Mouse (Mus musculus) liver, embryonic 14.5 days (tissue): ENCODE results near the gene Gpr157. TPM values are rescaled to one million over a fixed set of nuclear protein-coding genes. Genes with fewer than 3 reads are reported as not detected.

Experiments used
- ATAC-seq: fragments of 200-750 bp; cut with Nextera tagmentation; 2 replicates; pipeline ENCODE4 v1.8.0; 2017; ENCODE audit warnings: moderate number of reproducible peaks, mild to moderate bottlenecking, moderate library complexity; ENCODE audit not compliant: insufficient read depth
- DNase-seq, 3 experiments: peaks; one replicate each; pipeline ENCODE4 v3.0.0-alpha.2; 2012 to 2013; ENCODE audit warnings: low read depth in 3 of 3, low spot score in 3 of 3
- H3K27ac ChIP-seq: fragments of 300-500 bp; sonication (generic); 2 replicates; pipeline ENCODE4 v1.5.1; 2014; ENCODE audit warnings: moderate library complexity, mild to moderate bottlenecking, control low read depth, inconsistent platforms
- H3K27me3 ChIP-seq: fragments of 300-500 bp; sonication (generic); 2 replicates; pipeline ENCODE4 v1.6.1; 2014; ENCODE audit warnings: mild to moderate bottlenecking, low read length, moderate library complexity; ENCODE audit not compliant: control insufficient read depth, insufficient read depth
- H3K36me3 ChIP-seq: fragments of 300-500 bp; sonication (generic); replicated peaks from 2 replicates; pipeline ENCODE4 v1.6.1; 2014; ENCODE audit warnings: low read depth; ENCODE audit not compliant: control insufficient read depth, insufficient read depth
- H3K4me1 ChIP-seq, 2 experiments: fragments of 200-500 bp in 1 of 2; fragments of 300-500 bp in 1 of 2; sonication (generic) in 1 of 2; replicated peaks; 2 replicates each; pipeline ENCODE4 v1.6.1; 2012 to 2014; ENCODE audit warnings: antibody characterized with exemption in 1 of 2, inconsistent platforms in 1 of 2, low read length in 1 of 2; ENCODE audit not compliant: control insufficient read depth in 2 of 2, insufficient read depth in 2 of 2
- H3K4me2 ChIP-seq: fragments of 300-500 bp; sonication (generic); 2 replicates; pipeline ENCODE4 v1.6.1; 2014; ENCODE audit warnings: low read depth, mild to moderate bottlenecking, control low read depth, moderate library complexity
- H3K4me3 ChIP-seq, 2 experiments: fragments of 200-500 bp in 1 of 2; fragments of 300-500 bp in 1 of 2; sonication (generic) in 1 of 2; 2 replicates each; pipeline ENCODE4 v1.5.1; 2012 to 2014; ENCODE audit warnings: low read depth in 2 of 2, low read length in 2 of 2, mild to moderate bottlenecking in 2 of 2, control low read depth in 1 of 2, inconsistent platforms in 1 of 2, moderate library complexity in 1 of 2; ENCODE audit not compliant: insufficient read depth in 1 of 2
- H3K9ac ChIP-seq: fragments of 300-500 bp; sonication (generic); replicated peaks from 2 replicates; pipeline ENCODE4 v1.6.1; 2014; ENCODE audit warnings: mild to moderate bottlenecking, control low read depth, moderate library complexity
- H3K9me3 ChIP-seq: fragments of 300-500 bp; sonication (generic); 2 replicates; pipeline ENCODE4 v1.6.1; 2016; ENCODE audit warnings: low read length, mixed read lengths; ENCODE audit not compliant: control insufficient read depth
- CTCF ChIP-seq: IDR thresholded peaks from 2 replicates; pipeline ENCODE4 v1.5.1; 2016; ENCODE audit warnings: antibody characterized with exemption, low read depth, control low read depth
- EP300 ChIP-seq: IDR thresholded peaks from 2 replicates; pipeline ENCODE4 v1.6.1; 2016; ENCODE audit warnings: antibody characterized with exemption, low read depth
- WGBS: fragments of 180-500 bp; shearing (Covaris S2); extraction: QIAGEN DNeasy Blood & Tissue Kit; methylation state at CpG from one replicate; pipeline ENCODE4 v1.1.7; 2014; ENCODE audit not compliant: insufficient replicate concordance; 5-methylcytosine and 5-hydroxymethylcytosine counted together
- polyA plus RNA-seq, 2 experiments: library from polyadenylated mRNA; depleted of rRNA in 1 of 2; stranded (reverse) in 1 of 2; unstranded in 1 of 2; fragments of >200 nt; fragmentation: Nextera tagmentation in 1 of 2; extraction: Ambion mirVana in 1 of 2; gene quantifications; 2 replicates each; pipeline versions ENCODE4 v1.2.1 to v1.2.3; 2012 to 2014

Gene Gpr157
- polyA plus RNA-seq, 2 experiments, result 0.05 to 0.25 TPM

- ATAC-seq (no peak), DNase-seq (no peak)
- 0 out of 4 replicates have a peak, but pooled peaks cover 0 to 2% of the 10 kb centered on the region in 2 experiments for H3K4me1 ChIP-seq
- H3K36me3 ChIP-seq, result no peaks in the 10 kb centered on the region
- no peaks in the 10 kb centered on the region for H3K9me3 ChIP-seq
- no peak overlapping the region for H3K4me3 ChIP-seq
- H3K27me3 ChIP-seq, result no peaks in the 10 kb centered on the region
- no peak overlapping the region for H3K4me2 ChIP-seq
- TF ChIP-seq EP300 (no peak), CTCF (no peak)
- no peak overlapping the region for H3K27ac ChIP-seq
- WGBS, result 52% methylated on average over 7 of the region's 7 CpGs
- H3K9ac ChIP-seq, result no peak overlapping the region
Measured at GRCm38 (mm10) chr4:150096309-150096708, 9.1 kb downstream of the Gpr157 start.

- Histone ChIP-seq H3K4me2 (no peak overlapping the region), H3K9ac (no peak overlapping the region), H3K27ac (no peak overlapping the region), H3K36me3 (no peaks in the 10 kb centered on the region), H3K9me3 (no peaks in the 10 kb centered on the region), H3K4me3 (no peak overlapping the region), H3K27me3 (no peaks in the 10 kb centered on the region), H3K4me1 (0 out of 4 replicates have a peak, but pooled peaks cover 0 to 2% of the 10 kb centered on the region in 2 experiments)
- ATAC-seq (no peak), DNase-seq (no peak)
- TF ChIP-seq EP300 (no peak), CTCF (no peak)
- 65% methylated on average over 4 of the region's 4 CpGs for WGBS
Measured at GRCm38 (mm10) chr4:150097847-150098246, 10.7 kb downstream of the Gpr157 start.

DNA sequence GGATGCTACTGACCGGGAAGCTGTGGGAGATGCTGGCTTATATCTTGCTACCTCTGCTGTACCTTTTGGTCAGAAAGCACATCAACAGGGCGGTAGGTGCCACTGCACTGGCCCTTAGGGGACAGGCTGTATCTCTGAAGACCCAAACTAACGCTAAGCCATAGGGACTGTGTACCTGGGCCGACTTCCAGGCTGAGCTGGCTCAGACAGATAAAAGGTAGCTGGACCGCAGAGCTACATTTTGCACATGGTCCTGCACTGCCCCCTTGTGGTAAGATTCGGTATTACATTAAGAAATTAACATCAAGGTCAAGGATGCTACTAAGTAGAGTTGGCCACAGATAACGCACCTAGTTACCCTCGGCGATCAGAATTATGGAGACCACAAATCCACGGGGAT, 11.7 kb downstream of the Gpr157 start:
- Histone ChIP-seq H3K27ac (no peak overlapping the region), H3K4me3 (no peak overlapping the region), H3K27me3 (no peaks in the 10 kb centered on the region), H3K4me1 (no peaks in the 10 kb centered on the region), H3K9ac (no peak overlapping the region), H3K36me3 (no peaks in the 10 kb centered on the region), H3K9me3 (no peaks in the 10 kb centered on the region), H3K4me2 (no peak overlapping the region)
- peak; percentile 96 for TF ChIP-seq CTCF
- no peak for TF ChIP-seq EP300
- ATAC-seq (no peak), DNase-seq (peak; percentile 34 to 44 (median 39))
- 13% methylated on average over 10 of the region's 10 CpGs for WGBS

DNA sequence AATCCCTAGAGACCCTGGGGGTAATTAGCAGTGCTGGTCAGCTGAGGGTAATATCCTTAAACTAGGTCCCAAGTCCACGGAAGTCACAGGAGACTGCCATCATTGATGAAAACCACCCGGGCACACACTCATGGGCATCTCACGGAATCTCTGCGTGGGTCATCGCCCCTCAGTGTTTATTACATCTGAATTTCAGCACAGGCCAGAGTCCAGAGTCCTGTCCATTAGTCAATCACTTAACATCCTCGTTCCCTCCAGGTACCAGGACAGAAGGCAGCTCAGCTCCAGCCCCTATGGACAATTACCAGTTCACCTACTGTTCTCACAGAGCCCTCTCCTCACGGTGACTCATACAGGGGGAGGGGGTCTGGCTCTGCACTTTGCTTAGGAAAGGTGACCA, 15.7 kb downstream of the Gpr157 start:
- DNase-seq (no peak), ATAC-seq (no peak)
- no peak overlapping the region for H3K4me3 ChIP-seq
- TF ChIP-seq EP300 (no peak), CTCF (no peak)
- no peaks in the 10 kb centered on the region for H3K27me3 ChIP-seq
- H3K4me1 ChIP-seq, result no peaks in the 10 kb centered on the region; a peak in 1 of 4 replicates
- H3K36me3 ChIP-seq, result no peaks in the 10 kb centered on the region
- H3K4me2 ChIP-seq, result no peak overlapping the region
- H3K9ac ChIP-seq, result no peak overlapping the region
- H3K9me3 ChIP-seq, result no peaks in the 10 kb centered on the region
- 66% methylated on average over 7 of the region's 7 CpGs for WGBS
- H3K27ac ChIP-seq, result no peak overlapping the region

- Histone ChIP-seq H3K9ac (no peak overlapping the region), H3K9me3 (no peaks in the 10 kb centered on the region), H3K4me2 (no peak overlapping the region), H3K27me3 (no peaks in the 10 kb centered on the region), H3K4me3 (no peak overlapping the region), H3K4me1 (no peaks in the 10 kb centered on the region; a peak in 1 of 4 replicates), H3K36me3 (no peaks in the 10 kb centered on the region), H3K27ac (no peak overlapping the region)
- TF ChIP-seq CTCF, result no peak
- no peak for TF ChIP-seq EP300
- WGBS, result 31% methylated on average over 7 of the region's 7 CpGs
- no peak for DNase-seq
- ATAC-seq, result no peak
Measured at GRCm38 (mm10) chr4:150105671-150106070, 18.5 kb downstream of the Gpr157 start.
